Mouse (Mus musculus) liver, embryonic 15.5 days (tissue): ENCODE measurements around the gene Irf3. TPM values are rescaled to one million over a fixed set of nuclear protein-coding genes. Genes with fewer than 3 reads are reported as not detected.
A peak's percentile ranks its signal among the peaks of the same experiment; 100 is the strongest.

Experiments
- ATAC-seq: fragments of 200-750 bp; cut with Nextera tagmentation; 2 replicates; pipeline ENCODE4 v1.8.0; 2017; ENCODE audit warnings: moderate number of reproducible peaks, mild to moderate bottlenecking, moderate library complexity; ENCODE audit not compliant: insufficient read depth
- H3K27ac ChIP-seq: fragments of 300-500 bp; sonication (generic); replicated peaks from 2 replicates; pipeline ENCODE4 v1.5.1; 2015; ENCODE audit warnings: mild to moderate bottlenecking, inconsistent platforms
- H3K27me3 ChIP-seq: fragments of 300-500 bp; sonication (generic); 2 replicates; pipeline ENCODE4 v1.6.1; 2015; ENCODE audit warnings: mild to moderate bottlenecking, inconsistent platforms
- H3K36me3 ChIP-seq: fragments of 300-500 bp; sonication (generic); replicated peaks from 2 replicates; pipeline ENCODE4 v1.6.1; 2015; ENCODE audit warnings: moderate library complexity, mild to moderate bottlenecking, inconsistent platforms
- H3K4me1 ChIP-seq: fragments of 300-500 bp; sonication (generic); replicated peaks from 2 replicates; pipeline ENCODE4 v1.6.1; 2015; ENCODE audit warnings: inconsistent platforms
- H3K4me2 ChIP-seq: fragments of 300-500 bp; sonication (generic); 2 replicates; pipeline ENCODE4 v1.6.1; 2015; ENCODE audit warnings: moderate library complexity, mild to moderate bottlenecking, inconsistent platforms
- H3K4me3 ChIP-seq: fragments of 300-500 bp; sonication (generic); replicated peaks from 2 replicates; pipeline ENCODE4 v1.5.1; 2015; ENCODE audit warnings: mild to moderate bottlenecking, inconsistent platforms
- H3K9ac ChIP-seq: fragments of 300-500 bp; sonication (generic); 2 replicates; pipeline ENCODE4 v1.6.1; 2015; ENCODE audit warnings: moderate library complexity, mild to moderate bottlenecking, inconsistent platforms
- H3K9me3 ChIP-seq: fragments of 300-500 bp; sonication (generic); replicated peaks from 2 replicates; pipeline ENCODE4 v1.6.1; 2016; ENCODE audit warnings: inconsistent platforms
- WGBS: fragments of 180-500 bp; shearing (Covaris S2); methylation state at CpG from one replicate; pipeline ENCODE4 v1.1.7; 2015; ENCODE audit warnings: mixed read lengths; ENCODE audit not compliant: insufficient replicate concordance; 5-methylcytosine and 5-hydroxymethylcytosine counted together
- polyA plus RNA-seq: library from polyadenylated mRNA; unstranded; fragments of >200 nt; fragmentation: Nextera tagmentation; extraction: Ambion mirVana; gene quantifications from 2 replicates; pipeline ENCODE4 v1.2.1, GENCODE M21; 2015

The Irf3 gene
- 39.4 and 47.2 TPM in 2 replicates for polyA plus RNA-seq

GRCm38 (mm10) chr7:44997231-44997939 lies at the start of gene Irf3:
TSS of gene Irf3 (plus strand) at chr7:44997648.
- peak; percentile 91 for ATAC-seq
- H3K4me2 ChIP-seq = peak within 1 kb of the TSS; percentile 92
- peak within 1 kb of the TSS; percentile 67 for H3K4me3 ChIP-seq
- peak within 1 kb of the TSS; percentile 76 for H3K9ac ChIP-seq
- peaks cover 43% of the 10 kb centered on the region for H3K4me1 ChIP-seq
- WGBS = under 1% methylated on average over 43 of the region's 43 CpGs
- no peaks in the 10 kb centered on the region for H3K27me3 ChIP-seq
- no peaks in the 10 kb centered on the region for H3K9me3 ChIP-seq
- peaks cover 64% of the 10 kb centered on the region for H3K36me3 ChIP-seq
- H3K27ac ChIP-seq = peak within 1 kb of the TSS; percentile 93

DNA sequence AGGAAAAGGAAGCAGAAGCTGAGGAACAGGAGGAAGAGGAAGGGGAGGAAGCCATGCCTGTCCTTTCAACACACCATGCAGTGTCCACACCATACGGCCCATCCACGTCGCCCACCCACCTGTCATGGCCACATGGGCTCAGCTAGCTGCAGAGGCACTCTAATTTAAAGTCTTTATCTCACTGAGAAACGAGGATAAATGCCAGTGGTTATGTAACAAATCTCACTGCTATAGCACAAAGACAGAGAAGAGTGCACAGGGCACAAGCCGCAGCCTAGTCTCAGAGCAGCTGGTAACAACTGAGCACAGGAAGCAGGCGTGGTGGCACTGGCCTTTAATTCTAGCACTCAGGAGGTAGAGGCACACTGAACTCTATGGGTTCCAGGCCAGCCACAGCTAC lies 47.5 kb upstream of the Irf3 start:
- Histone ChIP-seq H3K4me1 (peaks cover 22% of the 10 kb centered on the region), H3K9me3 (no peaks in the 10 kb centered on the region), H3K9ac (no peak overlapping the region), H3K4me3 (no peak overlapping the region), H3K4me2 (no peak overlapping the region), H3K27me3 (peaks cover 69% of the 10 kb centered on the region), H3K36me3 (no peaks in the 10 kb centered on the region), H3K27ac (no peak overlapping the region)
- no peak for ATAC-seq
- 37% methylated on average over 6 of the region's 6 CpGs for WGBS

DNA sequence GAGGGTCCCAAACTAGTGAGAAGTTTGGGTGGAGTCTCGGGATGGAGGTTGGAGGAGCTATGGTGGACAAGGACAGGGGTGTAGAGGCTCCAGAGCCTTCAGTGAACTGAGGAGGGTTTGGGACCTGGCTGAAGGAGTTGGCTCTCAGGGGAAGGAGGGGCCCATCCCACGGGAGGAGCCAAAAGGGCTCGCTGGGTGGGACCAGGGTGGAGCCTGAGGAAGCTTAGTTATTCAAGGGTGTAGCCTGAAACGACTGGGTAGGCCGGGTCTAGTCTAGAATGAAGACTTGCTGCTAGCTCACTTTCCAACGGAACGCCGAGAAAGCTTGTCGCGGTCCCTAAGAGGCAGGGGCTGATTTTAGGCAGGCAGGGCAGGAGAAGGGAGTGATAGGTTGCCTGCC lies 45.5 kb upstream of the Irf3 start:
- H3K9me3 ChIP-seq = no peaks in the 10 kb centered on the region
- peaks cover 22% of the 10 kb centered on the region for H3K4me1 ChIP-seq
- peaks cover 65% of the 10 kb centered on the region for H3K27me3 ChIP-seq
- under 1% methylated on average over 10 of the region's 10 CpGs for WGBS
- H3K4me2 ChIP-seq = peak overlapping the region; percentile 98
- no peaks in the 10 kb centered on the region for H3K36me3 ChIP-seq
- peak overlapping the region; percentile 77 for H3K27ac ChIP-seq
- peak overlapping the region; percentile 62; the same call in 1 of the 2 replicates for H3K9ac ChIP-seq
- ATAC-seq = peak; percentile 80
- peak overlapping the region; percentile 65 for H3K4me3 ChIP-seq

DNA sequence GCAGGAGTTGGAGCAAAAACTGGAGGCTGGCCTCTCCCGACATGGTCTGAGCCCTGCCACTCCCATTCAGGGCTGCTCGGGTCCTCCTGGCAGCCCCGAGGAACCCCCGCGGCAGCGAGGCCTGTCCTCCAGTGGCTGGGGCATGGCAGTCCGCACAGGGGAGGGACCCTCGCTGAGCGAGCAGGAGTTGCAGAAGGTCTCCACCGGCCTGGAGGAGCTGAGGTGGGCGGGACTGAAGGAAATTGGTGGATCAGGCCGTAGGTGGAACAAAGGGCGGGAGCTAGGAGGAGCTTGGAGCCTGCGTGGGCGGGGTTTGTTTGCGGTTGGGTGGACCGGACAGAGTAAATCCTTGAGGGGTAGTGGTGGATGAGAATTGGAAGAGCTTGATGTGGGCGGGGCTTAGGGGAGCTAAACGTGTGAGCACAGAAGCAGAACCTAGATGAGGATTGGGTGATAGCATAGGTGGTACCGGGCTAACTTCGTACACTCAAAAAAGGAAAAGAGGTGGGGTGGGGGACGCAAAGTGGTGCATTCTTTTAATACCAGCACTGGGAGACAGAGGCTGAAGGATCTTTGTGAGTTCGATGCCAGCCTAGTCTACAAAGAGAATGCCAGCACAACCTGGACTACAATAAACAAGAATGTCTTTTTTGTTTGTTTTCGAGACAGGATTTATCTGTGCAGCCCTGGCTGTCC lies 44.7 kb upstream of the Irf3 start:
- H3K27ac ChIP-seq = peak overlapping the region; percentile 77
- peak overlapping the region; percentile 62 for H3K9ac ChIP-seq
- WGBS = 5% methylated on average over 24 of the region's 24 CpGs
- peak; percentile 84 for ATAC-seq
- H3K36me3 ChIP-seq = no peaks in the 10 kb centered on the region
- peak overlapping the region; percentile 65 for H3K4me3 ChIP-seq
- peaks cover 22% of the 10 kb centered on the region for H3K4me1 ChIP-seq
- peaks cover 57% of the 10 kb centered on the region for H3K27me3 ChIP-seq
- H3K9me3 ChIP-seq = no peaks in the 10 kb centered on the region
- peak overlapping the region; percentile 98 for H3K4me2 ChIP-seq

- 66% methylated on average over 14 of the region's 14 CpGs for WGBS
- H3K4me3 ChIP-seq = no peak overlapping the region
Observed at GRCm38 (mm10) chr7:44953561-44953960, 43.9 kb upstream of the Irf3 start.

DNA sequence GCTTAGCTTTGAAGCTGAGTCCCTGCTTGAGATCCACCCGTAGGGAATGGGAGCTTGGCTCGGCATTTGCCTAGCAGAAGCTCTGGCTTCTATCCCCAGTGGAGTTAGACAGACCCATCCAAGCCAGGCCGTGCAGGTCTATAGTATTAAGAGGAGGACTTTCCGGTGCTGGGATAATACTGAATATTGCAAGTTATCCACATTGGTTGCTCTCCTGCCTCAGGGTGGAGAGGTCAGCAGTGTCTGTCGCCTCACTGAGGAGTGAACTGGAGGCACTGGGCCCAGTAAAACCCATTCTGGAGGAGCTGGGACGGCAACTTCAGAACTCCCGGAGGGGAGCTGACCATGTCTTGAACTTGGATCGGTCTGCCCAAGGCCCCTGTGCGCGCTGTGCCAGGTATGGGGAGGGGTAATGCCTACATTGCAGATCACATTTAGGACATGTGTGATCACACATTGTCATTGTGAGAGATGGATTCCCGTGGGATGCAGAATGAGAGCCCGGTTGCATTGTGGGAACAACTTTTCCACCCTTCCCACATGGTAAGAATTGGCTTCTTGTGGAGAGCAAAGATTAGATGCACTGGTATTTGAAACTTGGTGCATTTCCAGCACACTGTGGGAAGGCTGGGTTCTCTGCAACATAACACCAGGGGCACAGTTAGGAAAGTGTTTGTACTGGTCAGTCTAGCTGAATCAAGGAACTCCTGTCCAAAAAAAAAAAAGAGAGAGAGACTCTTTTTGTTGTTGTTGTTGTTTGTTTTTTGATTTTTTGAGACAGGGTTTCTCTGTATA lies 43.2 kb upstream of the Irf3 start:
- ATAC-seq = no peak
- 71% methylated on average over 12 of the region's 12 CpGs for WGBS
- Histone ChIP-seq H3K36me3 (no peaks in the 10 kb centered on the region), H3K4me3 (no peak overlapping the region), H3K9ac (no peak overlapping the region), H3K27me3 (peaks cover 46% of the 10 kb centered on the region), H3K9me3 (no peaks in the 10 kb centered on the region), H3K27ac (no peak overlapping the region), H3K4me1 (peaks cover 24% of the 10 kb centered on the region), H3K4me2 (no peak overlapping the region)

More at GRCm38 (mm10) chr7:44953561-44953960, 43.9 kb upstream of the Irf3 start:
- Histone ChIP-seq H3K27me3 (peaks cover 49% of the 10 kb centered on the region), H3K27ac (no peak overlapping the region), H3K4me2 (no peak overlapping the region), H3K9me3 (no peaks in the 10 kb centered on the region), H3K9ac (no peak overlapping the region), H3K4me1 (peaks cover 22% of the 10 kb centered on the region), H3K36me3 (no peaks in the 10 kb centered on the region)
- ATAC-seq = no peak

DNA sequence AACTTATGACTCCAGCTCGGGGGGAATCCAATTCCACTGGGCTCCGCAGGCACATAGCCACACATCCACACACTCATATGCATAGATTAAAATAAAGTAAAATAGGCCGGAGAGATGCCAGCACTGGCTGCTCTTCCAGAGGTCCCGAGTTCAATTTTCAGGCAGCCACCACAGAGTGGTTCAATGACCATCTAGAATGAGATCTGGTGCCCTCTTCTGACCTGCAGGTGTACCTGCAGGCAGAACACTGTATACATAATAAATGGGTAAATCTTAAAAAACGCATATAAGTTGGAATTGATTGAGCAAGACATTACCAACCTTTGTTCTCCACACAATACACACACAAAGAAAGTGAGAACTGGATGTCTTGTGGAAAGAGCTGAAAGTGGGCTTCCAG lies 41.8 kb upstream of the Irf3 start:
- WGBS = 28% methylated on average over 5 of the region's 5 CpGs
- Histone ChIP-seq H3K36me3 (no peaks in the 10 kb centered on the region), H3K9ac (no peak overlapping the region), H3K27ac (no peak overlapping the region), H3K27me3 (peaks cover 33% of the 10 kb centered on the region), H3K9me3 (no peaks in the 10 kb centered on the region), H3K4me2 (no peak overlapping the region), H3K4me1 (peaks cover 28% of the 10 kb centered on the region), H3K4me3 (no peak overlapping the region)
- ATAC-seq = no peak

GRCm38 (mm10) chr7:44956266-44956665 lies 41.2 kb upstream of the Irf3 start:
- no peak overlapping the region for H3K4me2 ChIP-seq
- no peaks in the 10 kb centered on the region for H3K36me3 ChIP-seq
- H3K4me3 ChIP-seq = no peak overlapping the region
- ATAC-seq = no peak
- H3K9ac ChIP-seq = no peak overlapping the region
- H3K27ac ChIP-seq = no peak overlapping the region
- peaks cover 27% of the 10 kb centered on the region for H3K27me3 ChIP-seq
- H3K9me3 ChIP-seq = no peaks in the 10 kb centered on the region
- peaks cover 25% of the 10 kb centered on the region for H3K4me1 ChIP-seq
- 63% methylated on average over 6 of the region's 6 CpGs for WGBS

- H3K27me3 ChIP-seq = peaks cover 17% of the 10 kb centered on the region
- 68% methylated on average over 20 of the region's 20 CpGs for WGBS
- peaks cover 17% of the 10 kb centered on the region for H3K4me1 ChIP-seq
- no peaks in the 10 kb centered on the region for H3K9me3 ChIP-seq
- no peak overlapping the region for H3K4me3 ChIP-seq
- H3K9ac ChIP-seq = no peak overlapping the region
- no peaks in the 10 kb centered on the region for H3K36me3 ChIP-seq
- H3K4me2 ChIP-seq = no peak overlapping the region
- no peak overlapping the region for H3K27ac ChIP-seq
- no peak for ATAC-seq
Observed at GRCm38 (mm10) chr7:44957183-44957835, 40.1 kb upstream of the Irf3 start.

- no peak overlapping the region for H3K27ac ChIP-seq
- ATAC-seq = no peak
Observed at GRCm38 (mm10) chr7:44958208-44958607, 39.2 kb upstream of the Irf3 start.

More at GRCm38 (mm10) chr7:44958208-44958607, 39.2 kb upstream of the Irf3 start:
- no peak overlapping the region for H3K4me3 ChIP-seq
- no peak overlapping the region for H3K4me2 ChIP-seq
- H3K9ac ChIP-seq = no peak overlapping the region
- H3K36me3 ChIP-seq = no peaks in the 10 kb centered on the region
- no peaks in the 10 kb centered on the region for H3K9me3 ChIP-seq
- 34% methylated on average over 7 of the region's 7 CpGs for WGBS
- peaks cover 13% of the 10 kb centered on the region for H3K27me3 ChIP-seq
- peaks cover 14% of the 10 kb centered on the region for H3K4me1 ChIP-seq
